Mouse (Mus musculus) hindbrain, embryonic 14.5 days (tissue): ENCODE measurements around the gene Aldh5a1. TPM values are rescaled to one million over a fixed set of nuclear protein-coding genes. Genes with fewer than 3 reads are reported as not detected.

Source experiments
- ATAC-seq: fragments of 200-750 bp; cut with Nextera tagmentation; 2 replicates; pipeline ENCODE4 v1.8.0; 2017; ENCODE audit warnings: moderate number of reproducible peaks, mild to moderate bottlenecking, moderate TSS enrichment, moderate library complexity; ENCODE audit not compliant: low FRiP score
- DNase-seq: peaks from one replicate; pipeline ENCODE4 v3.0.0-alpha.2; 2015; ENCODE audit warnings: low spot score
- H3K27ac ChIP-seq: fragments of 300-500 bp; sonication (generic); 2 replicates; pipeline ENCODE4 v1.5.1; 2014; ENCODE audit warnings: mild to moderate bottlenecking, moderate library complexity
- H3K27me3 ChIP-seq: fragments of 300-500 bp; sonication (generic); 2 replicates; pipeline ENCODE4 v1.6.1; 2014; ENCODE audit warnings: mild to moderate bottlenecking, low read length, mixed read lengths; ENCODE audit not compliant: control insufficient read depth, insufficient read depth
- H3K36me3 ChIP-seq: fragments of 300-500 bp; sonication (generic); replicated peaks from 2 replicates; pipeline ENCODE4 v1.6.1; 2014; ENCODE audit not compliant: control insufficient read depth, insufficient read depth
- H3K4me1 ChIP-seq: fragments of 300-500 bp; sonication (generic); replicated peaks from 2 replicates; pipeline ENCODE4 v1.6.1; 2014; ENCODE audit warnings: antibody characterized with exemption, low read length, mixed read lengths; ENCODE audit not compliant: control insufficient read depth, insufficient read depth
- H3K4me2 ChIP-seq: fragments of 300-500 bp; sonication (generic); replicated peaks from 2 replicates; pipeline ENCODE4 v1.6.1; 2014; ENCODE audit warnings: mild to moderate bottlenecking, moderate library complexity
- H3K4me3 ChIP-seq: fragments of 300-500 bp; sonication (generic); replicated peaks from 2 replicates; pipeline ENCODE4 v1.5.1; 2014; ENCODE audit warnings: mild to moderate bottlenecking, low read length
- H3K9ac ChIP-seq: fragments of 300-500 bp; sonication (generic); 2 replicates; pipeline ENCODE4 v1.6.1; 2014
- H3K9me3 ChIP-seq: fragments of 300-500 bp; sonication (generic); 2 replicates; pipeline ENCODE4 v1.6.1; 2016; ENCODE audit warnings: low read length; ENCODE audit not compliant: control insufficient read depth
- WGBS: fragments of 180-500 bp; shearing (Covaris S2); extraction: QIAGEN DNeasy Blood & Tissue Kit; methylation state at CpG from one replicate; pipeline ENCODE4 v1.1.7; 2014; 5-methylcytosine and 5-hydroxymethylcytosine counted together
- polyA plus RNA-seq: library from polyadenylated mRNA; unstranded; fragments of >200 nt; fragmentation: Nextera tagmentation; extraction: Ambion mirVana; gene quantifications from 2 replicates; pipeline ENCODE4 v1.2.1, GENCODE M21; 2014

The Aldh5a1 gene
- polyA plus RNA-seq, 1 experiment from 2014 or later, result 15.8 TPM

DNA sequence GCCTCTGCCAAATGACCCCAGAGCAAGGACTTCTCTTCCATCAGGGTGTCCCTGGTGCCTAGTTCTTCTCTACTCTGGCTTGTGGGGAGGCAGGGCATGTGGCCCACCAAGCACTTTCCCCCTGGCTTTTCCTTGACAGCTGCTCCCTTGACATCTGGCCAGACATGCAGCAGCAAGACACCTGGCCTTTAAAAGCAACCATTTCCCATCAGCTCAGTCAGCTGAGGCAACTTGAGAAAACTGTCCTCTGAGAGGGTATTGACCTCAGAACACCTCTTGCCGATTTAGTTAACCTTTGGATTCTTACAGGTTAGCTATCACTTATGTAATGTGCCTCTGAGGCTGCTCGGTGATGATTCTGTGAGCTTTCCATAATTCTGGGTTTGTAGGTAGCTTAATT, 43.6 kb downstream of the Aldh5a1 start:
- ATAC-seq (no peak), DNase-seq (no peak)
- Histone ChIP-seq H3K36me3 (no peaks in the 10 kb centered on the region), H3K9ac (no peak overlapping the region), H3K4me1 (no peaks in the 10 kb centered on the region), H3K4me3 (no peak overlapping the region), H3K9me3 (no peaks in the 10 kb centered on the region), H3K27ac (no peak overlapping the region), H3K27me3 (no peaks in the 10 kb centered on the region), H3K4me2 (no peak overlapping the region)
- 89% methylated on average over 2 of the region's 2 CpGs for WGBS

DNA sequence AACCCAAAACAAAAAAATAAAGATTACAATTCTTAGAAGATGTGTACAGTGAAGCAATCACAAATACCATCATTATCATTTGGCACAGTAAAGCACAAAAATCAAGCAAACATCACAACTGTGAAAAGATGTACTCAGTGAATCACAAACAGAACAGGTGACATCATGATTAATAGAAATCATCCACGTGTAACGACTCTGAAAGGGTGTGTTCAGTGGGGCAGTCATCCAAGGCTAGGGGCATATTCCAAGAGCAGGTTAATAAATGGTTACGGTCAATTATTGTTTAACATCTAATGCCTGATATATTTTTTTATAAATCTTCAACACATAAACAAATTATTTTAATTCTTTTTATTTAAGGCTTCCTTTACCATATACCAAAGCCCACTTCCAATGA, 44.9 kb downstream of the Aldh5a1 start:
- Histone ChIP-seq H3K27me3 (no peaks in the 10 kb centered on the region), H3K27ac (no peak overlapping the region), H3K4me2 (no peak overlapping the region), H3K4me1 (no peaks in the 10 kb centered on the region), H3K4me3 (no peak overlapping the region), H3K9me3 (no peaks in the 10 kb centered on the region), H3K36me3 (0 out of 2 replicates have a peak, but pooled peaks cover 5% of the 10 kb centered on the region), H3K9ac (no peak overlapping the region)
- DNase-seq, result no peak
- no peak for ATAC-seq
- whole genome bisulfite sequencing, result 89% methylated on average over 3 of the region's 3 CpGs

DNA sequence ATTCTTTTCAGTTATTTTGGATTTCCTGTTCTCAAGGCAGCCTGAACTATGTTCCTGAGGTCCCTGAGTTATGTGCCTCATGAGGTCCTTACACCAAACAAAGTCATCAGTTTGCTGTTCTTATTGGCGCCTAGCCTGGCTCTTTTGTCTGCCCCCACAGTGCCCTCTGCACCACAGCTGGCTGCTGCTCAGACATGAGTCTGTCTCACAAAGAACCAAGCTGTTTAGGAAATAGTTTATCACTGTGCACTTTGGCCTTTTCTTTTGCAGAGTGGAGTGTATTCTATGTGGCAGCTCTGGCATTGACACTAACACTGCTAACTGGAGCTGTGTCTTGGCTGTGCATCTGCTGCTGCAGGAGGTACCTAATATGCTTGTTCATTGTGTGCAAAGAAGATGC, 47.9 kb downstream of the Aldh5a1 start:
- no peak overlapping the region for H3K4me3 ChIP-seq
- peaks cover 12% of the 10 kb centered on the region for H3K36me3 ChIP-seq
- no peak overlapping the region for H3K4me2 ChIP-seq
- 0 out of 2 replicates have a peak, but pooled peaks cover 1% of the 10 kb centered on the region for H3K9me3 ChIP-seq
- no peak for ATAC-seq
- H3K27ac ChIP-seq, result no peak overlapping the region
- H3K4me1 ChIP-seq, result no peaks in the 10 kb centered on the region
- no peaks in the 10 kb centered on the region for H3K27me3 ChIP-seq
- WGBS, result 13% methylated on average over 1 of the region's 1 CpGs
- DNase-seq, result no peak
- no peak overlapping the region for H3K9ac ChIP-seq

GRCm38 (mm10) chr13:24882411-24882810, 55.0 kb downstream of the Aldh5a1 start:
- 95% methylated on average over 6 of the region's 6 CpGs for WGBS
- Histone ChIP-seq H3K4me1 (no peaks in the 10 kb centered on the region), H3K9ac (no peak overlapping the region), H3K36me3 (peaks cover 14% of the 10 kb centered on the region), H3K4me3 (no peak overlapping the region), H3K27me3 (no peaks in the 10 kb centered on the region), H3K4me2 (no peak overlapping the region), H3K27ac (no peak overlapping the region), H3K9me3 (0 out of 2 replicates have a peak, but pooled peaks cover 6% of the 10 kb centered on the region)
- DNase-seq (no peak), ATAC-seq (no peak)

- Histone ChIP-seq H3K4me3 (no peak overlapping the region), H3K9me3 (0 out of 2 replicates have a peak, but pooled peaks cover 6% of the 10 kb centered on the region), H3K4me2 (no peak overlapping the region), H3K27ac (no peak overlapping the region), H3K9ac (no peak overlapping the region), H3K27me3 (no peaks in the 10 kb centered on the region), H3K4me1 (no peaks in the 10 kb centered on the region), H3K36me3 (peaks cover 10% of the 10 kb centered on the region)
- DNase-seq (no peak), ATAC-seq (no peak)
- 92% methylated on average over 5 of the region's 5 CpGs for WGBS
Measured at GRCm38 (mm10) chr13:24880704-24881103, 56.8 kb downstream of the Aldh5a1 start.

GRCm38 (mm10) chr13:24880208-24880607, 57.3 kb downstream of the Aldh5a1 start:
- H3K9ac ChIP-seq, result no peak overlapping the region
- H3K4me3 ChIP-seq, result no peak overlapping the region
- no peak for DNase-seq
- H3K27ac ChIP-seq, result no peak overlapping the region
- H3K4me2 ChIP-seq, result no peak overlapping the region
- no peaks in the 10 kb centered on the region for H3K27me3 ChIP-seq
- no peak for ATAC-seq
- H3K9me3 ChIP-seq, result 0 out of 2 replicates have a peak, but pooled peaks cover 6% of the 10 kb centered on the region
- H3K36me3 ChIP-seq, result peaks cover 8% of the 10 kb centered on the region; the same call in 1 of the 2 replicates
- 86% methylated on average over 6 of the region's 6 CpGs for WGBS
- H3K4me1 ChIP-seq, result no peaks in the 10 kb centered on the region

- Histone ChIP-seq H3K4me1 (no peaks in the 10 kb centered on the region), H3K9ac (no peak overlapping the region), H3K4me3 (no peak overlapping the region), H3K4me2 (no peak overlapping the region), H3K27me3 (no peaks in the 10 kb centered on the region), H3K36me3 (peaks cover 6% of the 10 kb centered on the region; the same call in 1 of the 2 replicates), H3K9me3 (0 out of 2 replicates have a peak, but pooled peaks cover 4% of the 10 kb centered on the region), H3K27ac (no peak overlapping the region)
- ATAC-seq (no peak), DNase-seq (no peak)
- 85% methylated on average over 15 of the region's 15 CpGs for WGBS
Measured at GRCm38 (mm10) chr13:24879359-24880040, 58.0 kb downstream of the Aldh5a1 start.

- H3K27me3 ChIP-seq, result no peaks in the 10 kb centered on the region
- ATAC-seq (no peak), DNase-seq (no peak)
- no peaks in the 10 kb centered on the region for H3K4me1 ChIP-seq
- no peak overlapping the region for H3K4me3 ChIP-seq
- no peaks in the 10 kb centered on the region for H3K36me3 ChIP-seq
- 90% methylated on average over 7 of the region's 7 CpGs for WGBS
- no peak overlapping the region for H3K9ac ChIP-seq
- H3K27ac ChIP-seq, result no peak overlapping the region
- no peak overlapping the region for H3K4me2 ChIP-seq
- no peaks in the 10 kb centered on the region for H3K9me3 ChIP-seq
Measured at GRCm38 (mm10) chr13:24868233-24868632, 69.2 kb downstream of the Aldh5a1 start.

- H3K27me3 ChIP-seq, result no peaks in the 10 kb centered on the region
- H3K9ac ChIP-seq, result no peak overlapping the region
- no peak overlapping the region for H3K27ac ChIP-seq
- H3K36me3 ChIP-seq, result no peaks in the 10 kb centered on the region
- DNase-seq (no peak), ATAC-seq (no peak)
- 96% methylated on average over 10 of the region's 10 CpGs for WGBS
- H3K9me3 ChIP-seq, result no peaks in the 10 kb centered on the region
- no peak overlapping the region for H3K4me3 ChIP-seq
- H3K4me1 ChIP-seq, result no peaks in the 10 kb centered on the region
- no peak overlapping the region for H3K4me2 ChIP-seq
Measured at GRCm38 (mm10) chr13:24867789-24868188, 69.7 kb downstream of the Aldh5a1 start.
